Mouse (Mus musculus) testis, adult 2 months (tissue): ENCODE measurements around the gene Mical3. TPM values are rescaled to one million over a fixed set of nuclear protein-coding genes. Genes with fewer than 3 reads are reported as not detected.

Experiments
- H3K27ac ChIP-seq: fragments of 200-500 bp; 2 replicates; pipeline ENCODE4 v1.5.1; 2012; ENCODE audit warnings: low read depth, low read length; ENCODE audit not compliant: control insufficient read depth, insufficient read depth
- H3K27me3 ChIP-seq: fragments of 200-500 bp; 2 replicates; pipeline ENCODE4 v1.6.1; 2012; ENCODE audit warnings: mild to moderate bottlenecking, low read length, moderate library complexity; ENCODE audit not compliant: control insufficient read depth, insufficient read depth
- H3K36me3 ChIP-seq: fragments of 200-500 bp; 2 replicates; pipeline ENCODE4 v1.6.1; 2012; ENCODE audit warnings: mild to moderate bottlenecking, low read length; ENCODE audit not compliant: control insufficient read depth, insufficient read depth
- H3K4me1 ChIP-seq: fragments of 200-500 bp; 2 replicates; pipeline ENCODE4 v1.6.1; 2012; ENCODE audit warnings: low read length; ENCODE audit not compliant: control insufficient read depth, insufficient read depth
- H3K4me3 ChIP-seq: fragments of 200-500 bp; 2 replicates; pipeline ENCODE4 v1.5.1; 2012; ENCODE audit warnings: low read depth, mild to moderate bottlenecking, low read length, moderate library complexity, mixed read lengths; ENCODE audit not compliant: control insufficient read depth
- CTCF ChIP-seq: fragments of 200-500 bp; IDR thresholded peaks from 2 replicates; pipeline ENCODE4 v1.5.1; 2012; ENCODE audit warnings: low read depth, mild to moderate bottlenecking, inconsistent platforms, low read length, moderate library complexity; ENCODE audit not compliant: control insufficient read depth, insufficient read depth, insufficient replicate concordance
- POLR2A ChIP-seq: fragments of 200-500 bp; IDR thresholded peaks from 2 replicates; pipeline ENCODE4 v1.6.1; 2012; ENCODE audit warnings: low read depth, mild to moderate bottlenecking, inconsistent platforms, low read length, moderate library complexity; ENCODE audit not compliant: control insufficient read depth
- polyA plus RNA-seq: library from polyadenylated mRNA; depleted of rRNA; stranded (reverse); fragments of >200 nt; gene quantifications from 2 replicates; pipeline ENCODE4 v1.2.3, GENCODE M21; 2012

Mical3 gene
- polyA plus RNA-seq, 1 experiment = 199 TPM

GRCm38 (mm10) chr6:121156030-121156429, 25.2 kb upstream of the Mical3 start:
- TF ChIP-seq CTCF (no peak), POLR2A (no peak)
- Histone ChIP-seq H3K27me3 (no peaks in the 10 kb centered on the region), H3K4me1 (peaks cover 3% of the 10 kb centered on the region), H3K36me3 (no peaks in the 10 kb centered on the region), H3K4me3 (no peak overlapping the region), H3K27ac (peak overlapping the region; percentile 45)

GRCm38 (mm10) chr6:121154451-121155300, 23.9 kb upstream of the Mical3 start:
- Histone ChIP-seq H3K4me3 (no peak overlapping the region), H3K4me1 (peaks cover 3% of the 10 kb centered on the region), H3K36me3 (no peaks in the 10 kb centered on the region), H3K27ac (no peak overlapping the region), H3K27me3 (no peaks in the 10 kb centered on the region)
- TF ChIP-seq CTCF (no peak), POLR2A (no peak)

- Histone ChIP-seq H3K36me3 (no peaks in the 10 kb centered on the region), H3K27me3 (no peaks in the 10 kb centered on the region), H3K4me1 (peaks cover 3% of the 10 kb centered on the region), H3K4me3 (no peak overlapping the region), H3K27ac (peak overlapping the region; percentile 61)
- TF ChIP-seq POLR2A (no peak), CTCF (no peak)
Observed at GRCm38 (mm10) chr6:121153177-121153576, 22.4 kb upstream of the Mical3 start.

GRCm38 (mm10) chr6:121151732-121152131, 20.9 kb upstream of the Mical3 start:
- TF ChIP-seq POLR2A (no peak), CTCF (no peak)

GRCm38 (mm10) chr6:121150126-121150525, 19.3 kb upstream of the Mical3 start:
- TF ChIP-seq POLR2A (no peak), CTCF (no peak; the same call in 1 of the 2 replicates)
- no peaks in the 10 kb centered on the region for H3K36me3 ChIP-seq

More at GRCm38 (mm10) chr6:121151732-121152131, 20.9 kb upstream of the Mical3 start:
- no peak overlapping the region for H3K4me3 ChIP-seq
- no peaks in the 10 kb centered on the region for H3K36me3 ChIP-seq
- H3K4me1 ChIP-seq = peaks cover 3% of the 10 kb centered on the region
- H3K27me3 ChIP-seq = no peaks in the 10 kb centered on the region
- H3K27ac ChIP-seq = peak overlapping the region; percentile 79

GRCm38 (mm10) chr6:121149420-121149819, 18.6 kb upstream of the Mical3 start:
- TF ChIP-seq CTCF (no peak), POLR2A (no peak)
- Histone ChIP-seq H3K36me3 (no peaks in the 10 kb centered on the region), H3K27me3 (no peaks in the 10 kb centered on the region), H3K4me1 (peaks cover 6% of the 10 kb centered on the region), H3K27ac (no peak overlapping the region), H3K4me3 (no peak overlapping the region)

More at GRCm38 (mm10) chr6:121150126-121150525, 19.3 kb upstream of the Mical3 start:
- H3K4me3 ChIP-seq = no peak overlapping the region
- no peaks in the 10 kb centered on the region for H3K27me3 ChIP-seq
- H3K4me1 ChIP-seq = peaks cover 6% of the 10 kb centered on the region
- H3K27ac ChIP-seq = no peak overlapping the region

GRCm38 (mm10) chr6:121148360-121148759, 17.6 kb upstream of the Mical3 start:
- H3K27me3 ChIP-seq = no peaks in the 10 kb centered on the region
- no peak overlapping the region for H3K4me3 ChIP-seq
- no peak overlapping the region for H3K27ac ChIP-seq
- H3K36me3 ChIP-seq = no peaks in the 10 kb centered on the region
- H3K4me1 ChIP-seq = peaks cover 8% of the 10 kb centered on the region
- TF ChIP-seq CTCF (no peak), POLR2A (no peak)
